Mouse (Mus musculus): ENCODE measurements around the gene Lss.

The Lss gene

GRCm38 (mm10) chr10:76569996-76570685 lies 38.8 kb downstream of the Lss start:
- no peak for DNase-seq (ENCODE audit: low read depth, low spot score)

GRCm38 (mm10) chr10:76571070-76571469 lies 39.7 kb downstream of the Lss start:
- no peak for DNase-seq (ENCODE audit: low read depth, low spot score)

DNA sequence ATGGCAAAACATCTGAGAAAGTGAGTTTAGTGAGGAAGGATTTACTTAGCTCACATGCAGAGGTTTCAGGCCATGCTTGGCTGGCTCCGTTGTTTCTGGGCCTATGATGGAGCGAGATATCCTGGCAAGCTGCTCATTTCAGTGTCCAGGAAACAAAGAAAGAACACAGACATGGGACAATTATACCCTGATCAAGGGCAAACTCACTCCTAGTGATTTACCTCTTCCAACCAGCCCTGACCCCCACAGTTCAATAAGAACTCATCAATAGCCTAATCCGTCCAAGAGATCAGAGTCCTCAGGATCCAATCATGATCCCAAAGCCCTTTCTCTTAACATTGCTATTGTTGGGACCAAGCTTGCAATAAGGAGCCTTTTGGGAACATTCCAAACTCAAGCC lies 40.8 kb downstream of the Lss start:
- no peak for DNase-seq (ENCODE audit: low read depth, low spot score)

DNA sequence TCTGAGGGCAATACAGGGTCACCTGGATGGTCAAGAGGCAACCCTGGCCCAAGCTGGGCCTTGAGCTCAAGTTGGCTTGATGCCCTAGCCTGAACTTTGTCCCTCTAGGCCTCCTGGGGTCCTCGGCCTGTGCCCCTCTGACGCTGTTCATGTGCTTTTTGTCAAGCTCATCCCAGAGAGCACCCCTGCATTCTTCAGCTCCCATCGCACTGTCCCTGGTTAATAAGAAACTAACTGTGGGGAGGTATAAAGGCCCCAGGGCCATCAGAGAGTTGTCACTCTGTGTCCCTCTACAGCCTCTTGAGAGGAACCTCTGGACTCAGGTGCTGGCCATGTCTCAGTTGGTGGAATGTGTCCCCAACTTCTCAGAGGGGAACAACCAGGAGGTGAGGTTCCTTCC lies 44.0 kb downstream of the Lss start, which contains the start of gene Ftcd:
Gene Ftcd (plus strand): TSS at position 275 of the 400 bp plus-strand sequence.
- no peak for DNase-seq (ENCODE audit: low read depth, low spot score)

DNA sequence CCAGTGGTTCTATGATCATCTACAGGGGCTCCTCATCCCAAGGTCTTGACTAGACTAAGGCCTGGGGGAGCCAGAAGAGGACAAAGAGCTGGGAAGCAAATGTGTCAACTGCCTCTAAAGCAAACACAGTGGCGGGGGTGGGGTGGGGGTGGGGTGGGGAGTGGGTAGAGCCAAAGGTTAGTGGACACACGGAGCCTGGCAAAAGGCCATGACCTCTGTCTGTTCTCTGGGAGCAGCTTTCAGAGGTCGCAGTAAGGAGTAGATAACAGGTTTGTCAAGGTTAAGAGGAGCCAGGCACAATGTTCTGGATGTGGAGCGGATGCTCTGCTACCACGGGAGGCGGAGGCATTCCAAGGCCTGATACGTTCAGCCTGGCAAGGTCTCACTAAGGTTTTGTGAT lies 45.5 kb downstream of the Lss start:
- DNase-seq (ENCODE audit: low read depth, low spot score): no peak

DNA sequence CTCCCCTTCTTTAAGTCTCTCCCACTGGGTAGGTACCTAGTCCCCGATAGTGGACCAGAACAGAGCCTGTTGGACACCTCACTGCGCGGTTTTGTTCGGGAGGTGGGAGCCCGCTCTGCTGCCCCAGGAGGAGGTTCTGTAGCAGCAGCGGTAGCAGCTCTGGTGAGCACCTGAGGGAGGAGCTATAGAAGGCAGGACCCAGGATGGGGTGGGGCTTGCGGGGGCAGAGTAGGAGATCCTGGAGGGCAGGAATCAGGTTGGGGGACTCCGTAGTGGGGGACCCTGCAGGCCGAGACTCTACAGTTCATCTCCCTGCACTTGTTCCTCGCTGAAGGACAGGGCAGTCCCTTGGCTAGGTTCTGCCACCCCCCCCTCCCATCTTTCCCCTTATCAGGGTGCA lies 52.8 kb downstream of the Lss start:
- no peak for DNase-seq (ENCODE audit: low read depth, low spot score)

GRCm38 (mm10) chr10:76586190-76586589 lies 54.8 kb downstream of the Lss start:
- no peak for DNase-seq (ENCODE audit: low read depth, low spot score)

- DNase-seq (ENCODE audit: low read depth, low spot score): no peak
These were observed 58.8 kb downstream of the Lss start for GRCm38 (mm10) chr10:76590197-76590596.

GRCm38 (mm10) chr10:76596338-76596737 lies 65.0 kb downstream of the Lss start:
- DNase-seq (ENCODE audit: low read depth, low spot score): no peak

DNA sequence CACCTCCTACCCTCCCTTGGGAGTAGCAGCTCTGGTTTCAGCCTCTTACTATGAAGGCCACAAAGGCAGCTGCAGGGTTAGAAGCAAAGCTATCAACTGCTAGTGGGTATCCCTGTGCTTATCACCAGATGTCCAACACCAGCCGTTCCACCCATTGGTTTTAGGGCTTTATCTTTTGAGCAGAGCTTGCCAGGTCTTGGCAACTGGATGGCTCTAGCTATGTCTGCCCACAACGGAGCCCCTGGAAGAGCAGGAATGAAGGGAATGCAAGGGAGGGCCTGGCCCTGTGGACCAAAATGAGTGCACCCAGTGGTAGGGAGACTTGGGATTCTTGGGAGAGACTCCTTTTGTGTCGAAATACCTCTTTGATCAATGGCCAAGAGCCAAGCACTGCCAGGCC lies 71.3 kb downstream of the Lss start:
- DNase-seq (ENCODE audit: low read depth, low spot score): no peak

Measured in CD4-positive, CD25-positive, alpha-beta regulatory T cell, adult 2 months (primary cell).